Mouse (Mus musculus) spleen, postnatal 10 days (tissue): ENCODE data around the gene Tubg2.

ENCODE experiments used
- DNase-seq, 2 experiments: peaks; one replicate each; pipeline ENCODE4 v3.0.0; 2021 to 2022; ENCODE audit warnings: low spot score in 2 of 2

The Tubg2 gene

GRCm38 (mm10) chr11:101178061-101179058 is 22.7 kb downstream of the Tubg2 start:
- no peak for DNase-seq

- DNase-seq, result no peak
Observed at GRCm38 (mm10) chr11:101179306-101179705, 23.6 kb downstream of the Tubg2 start.

- DNase-seq, result no peak
Observed at GRCm38 (mm10) chr11:101180261-101180660, 24.6 kb downstream of the Tubg2 start.

- peak; percentile 54 to 80 for DNase-seq
Observed at GRCm38 (mm10) chr11:101180846-101181740, 25.4 kb downstream of the Tubg2 start.

- DNase-seq, result no peak
Observed at GRCm38 (mm10) chr11:101181961-101182360, 26.3 kb downstream of the Tubg2 start.

GRCm38 (mm10) chr11:101182771-101183517 is 27.2 kb downstream of the Tubg2 start:
- no peak for DNase-seq

GRCm38 (mm10) chr11:101184984-101185383 is 29.3 kb downstream of the Tubg2 start:
- no peak for DNase-seq

- DNase-seq, result no peak
Observed at GRCm38 (mm10) chr11:101185441-101185840, 29.7 kb downstream of the Tubg2 start.

GRCm38 (mm10) chr11:101186526-101187247 is 31.0 kb downstream of the Tubg2 start:
- DNase-seq, result no peak

- DNase-seq, result peak in 1 of 2 experiments; percentile 11
Observed at GRCm38 (mm10) chr11:101187541-101187940, 31.8 kb downstream of the Tubg2 start.

GRCm38 (mm10) chr11:101188166-101188805 is 32.6 kb downstream of the Tubg2 start:
- no peak for DNase-seq

GRCm38 (mm10) chr11:101189495-101190180 is 33.9 kb downstream of the Tubg2 start:
- DNase-seq, result peak in 1 of 2 experiments; percentile 69

- peak in 1 of 2 experiments; percentile 55 for DNase-seq
Observed at GRCm38 (mm10) chr11:101190181-101190912, 34.6 kb downstream of the Tubg2 start.

- DNase-seq, result no peak
Observed at GRCm38 (mm10) chr11:101190913-101191907, 35.5 kb downstream of the Tubg2 start.

- no peak for DNase-seq
Observed at GRCm38 (mm10) chr11:101191919-101192470, 36.3 kb downstream of the Tubg2 start.

- no peak for DNase-seq
Observed at GRCm38 (mm10) chr11:101192646-101193045, 36.9 kb downstream of the Tubg2 start.

- no peak for DNase-seq
Observed at GRCm38 (mm10) chr11:101193076-101193475, 37.4 kb downstream of the Tubg2 start.
